ENCODE assay signal across 1 mouse cellular context in the genomic region with DNA sequence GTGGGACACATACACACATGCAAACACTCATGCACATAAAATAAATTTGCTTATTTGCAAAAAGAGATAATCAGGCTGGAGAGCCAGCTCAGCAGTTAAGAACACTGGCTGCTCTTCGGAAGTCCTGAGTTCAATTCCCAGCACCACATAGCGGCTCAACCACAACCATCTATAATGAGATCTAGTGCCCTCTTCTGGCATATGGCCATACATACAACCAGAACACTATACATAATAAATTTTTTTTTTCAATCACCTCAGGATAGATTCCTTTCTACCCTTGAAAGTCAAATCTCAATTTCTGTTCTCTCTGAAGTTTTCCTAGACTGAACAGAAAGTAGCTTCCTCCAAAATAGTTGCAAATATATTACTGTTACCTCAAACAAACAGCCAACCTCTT.
TF ChIP-seq lines count a peak whose summit lies in the region.

No protein-coding gene starts in this region.

TF ChIP-seq in CH12.LX, 34 proteins besides CTCF, POLR2A, EP300 and RAD21 (continued from another document):
- TF ChIP-seq RCOR1 (conservative IDR thresholded peaks at IDR 0.05; ENCODE audit: low read depth, low read length) (no peak), JUND (conservative IDR thresholded peaks at IDR 0.05; ENCODE audit: low read depth, low read length) (no peak), HCFC1 (IDR thresholded peaks at IDR 0.05; ENCODE audit: low read depth, low read length) (no peak), E2F4 (IDR thresholded peaks at IDR 0.05; ENCODE audit: insufficient replicate concordance, low read depth, low read length) (no peak), UBTF (IDR thresholded peaks at IDR 0.05; ENCODE audit: low read depth, low read length) (no peak), TCF12 (IDR thresholded peaks at IDR 0.05; ENCODE audit: low read depth, low read length) (no peak), IRF4 (IDR thresholded peaks at IDR 0.05; ENCODE audit: low read depth, low read length) (no peak), PAX5 (IDR thresholded peaks at IDR 0.05; ENCODE audit: low read length) (no peak), POLR2AphosphoS2 (IDR thresholded peaks at IDR 0.05; ENCODE audit: low read depth, low read length) (no peak), GABPA (IDR thresholded peaks at IDR 0.05; ENCODE audit: insufficient replicate concordance, low read depth, low read length) (no peak), SMC3 (IDR thresholded peaks at IDR 0.05; ENCODE audit: low read depth, low read length) (no peak), ELF1 (IDR thresholded peaks at IDR 0.05; ENCODE audit: low read depth, low read length) (no peak)
